Mouse (Mus musculus): ENCODE results near the gene Pts.

GRCm38 (mm10) chr9:50500974-50501501 is 27.5 kb downstream of the Pts start:
- no peak for TF ChIP-seq POLR2A (IDR thresholded peaks at IDR 0.05; ENCODE audit: insufficient read depth, low read depth, low read length)
- TF ChIP-seq CTCF (IDR thresholded peaks at IDR 0.05) = no peak
